Mouse (Mus musculus): Measurements from ENCODE around the gene Gdpd3.

- TF ChIP-seq SMC3 (IDR thresholded peaks at IDR 0.05; ENCODE audit: low read depth, low read length) = no peak
- no peak for TF ChIP-seq USF1 (IDR thresholded peaks at IDR 0.05; ENCODE audit: low read depth, low read length)
- TF ChIP-seq ZNF384 (IDR thresholded peaks at IDR 0.05; ENCODE audit: low read depth, low read length) = no peak
- TF ChIP-seq CTCF (conservative IDR thresholded peaks at IDR 0.05 in 1 of 2, IDR thresholded peaks at IDR 0.05 in 1 of 2; ENCODE audit: low read depth in 2 of 2, low read length in 2 of 2) = no peak
Observed at GRCm38 (mm10) chr7:126801057-126801422, 34.9 kb downstream of the Gdpd3 start.

Data from CH12.LX (cell line).